Mouse (Mus musculus) kidney, postnatal 0 days (tissue): ENCODE data around the gene Scn7a. TPM values are rescaled to one million over a fixed set of nuclear protein-coding genes. Genes with fewer than 3 reads are reported as not detected.

Experiments
- ATAC-seq: fragments of 200-750 bp; cut with Nextera tagmentation; replicated peaks from 2 replicates; pipeline ENCODE4 v1.8.0; 2017; ENCODE audit warnings: low read depth, moderate number of reproducible peaks, moderate TSS enrichment, moderate library complexity; ENCODE audit not compliant: low FRiP score
- DNase-seq: peaks from one replicate; pipeline ENCODE4 v3.0.0-alpha.2; 2016; ENCODE audit warnings: low spot score
- H3K27ac ChIP-seq: fragments of 300-500 bp; sonication (generic); 2 replicates; pipeline ENCODE4 v1.5.1; 2014; ENCODE audit warnings: mild to moderate bottlenecking
- H3K27me3 ChIP-seq: fragments of 300-500 bp; sonication (generic); 2 replicates; pipeline ENCODE4 v1.6.1; 2014; ENCODE audit warnings: low read length, mixed read lengths; ENCODE audit not compliant: insufficient read depth
- H3K36me3 ChIP-seq: fragments of 300-500 bp; sonication (generic); 2 replicates; pipeline ENCODE4 v1.6.1; 2014; ENCODE audit warnings: low read length, mixed read lengths; ENCODE audit not compliant: insufficient read depth
- H3K4me1 ChIP-seq: fragments of 300-500 bp; sonication (generic); replicated peaks from 2 replicates; pipeline ENCODE4 v1.6.1; 2014; ENCODE audit warnings: antibody characterized with exemption, low read length, mixed read lengths; ENCODE audit not compliant: insufficient read depth
- H3K4me2 ChIP-seq: fragments of 300-500 bp; sonication (generic); 2 replicates; pipeline ENCODE4 v1.6.1; 2014; ENCODE audit warnings: mild to moderate bottlenecking, low read length, moderate library complexity, mixed read lengths
- H3K4me3 ChIP-seq: fragments of 300-500 bp; sonication (generic); replicated peaks from 2 replicates; pipeline ENCODE4 v1.5.1; 2014; ENCODE audit warnings: low read depth, low read length
- H3K9ac ChIP-seq: fragments of 300-500 bp; sonication (generic); 2 replicates; pipeline ENCODE4 v1.6.1; 2014; ENCODE audit warnings: low read depth, low read length
- H3K9me3 ChIP-seq: fragments of 300-500 bp; sonication (generic); replicated peaks from 2 replicates; pipeline ENCODE4 v1.6.1; 2016; ENCODE audit warnings: low read length, inconsistent platforms, mixed read lengths
- CTCF ChIP-seq: IDR thresholded peaks from 2 replicates; pipeline ENCODE4 v1.5.1; 2016; ENCODE audit warnings: antibody characterized with exemption, low read depth, mild to moderate bottlenecking, moderate library complexity
- whole genome bisulfite sequencing: fragments of 180-500 bp; shearing (Covaris S2); extraction: QIAGEN DNeasy Blood & Tissue Kit; methylation state at CpG from one replicate; pipeline ENCODE4 v1.1.7; 2014; 5-methylcytosine and 5-hydroxymethylcytosine counted together
- polyA plus RNA-seq: library from polyadenylated mRNA; unstranded; fragments of >200 nt; fragmentation: Nextera tagmentation; extraction: Ambion mirVana; gene quantifications from 2 replicates; pipeline ENCODE4 v1.2.1, GENCODE M21; 2015

Scn7a gene
- polyA plus RNA-seq, 1 experiment from 2014 or later: 2.5 TPM

DNA sequence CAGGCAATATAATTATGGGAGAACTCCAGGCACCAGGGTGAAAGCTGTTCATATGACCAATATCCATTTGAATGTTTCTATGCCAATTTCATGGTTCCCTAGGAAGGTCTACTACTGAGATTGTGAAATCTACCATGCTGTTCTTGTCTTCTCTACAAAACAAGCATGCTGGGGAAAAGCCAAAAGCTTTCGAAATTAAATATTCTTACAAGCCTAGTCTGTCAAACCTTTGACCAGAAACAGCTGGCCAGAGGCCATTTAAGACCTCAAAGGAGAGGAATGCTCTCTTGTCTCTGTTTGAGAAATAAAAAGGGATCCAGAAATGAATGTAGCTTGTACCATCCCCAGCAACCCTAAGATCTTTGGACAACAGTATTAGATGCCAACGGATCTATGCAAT is 3.8 kb downstream of the Scn7a start:
- Histone ChIP-seq H3K9me3 (no peaks in the 10 kb centered on the region), H3K27ac (no peak overlapping the region), H3K36me3 (no peaks in the 10 kb centered on the region), H3K4me3 (no peak overlapping the region), H3K27me3 (no peaks in the 10 kb centered on the region), H3K4me1 (0 out of 2 replicates have a peak, but pooled peaks cover 5% of the 10 kb centered on the region), H3K4me2 (no peak overlapping the region), H3K9ac (no peak overlapping the region)
- TF ChIP-seq CTCF: no peak
- 61% methylated on average over 2 of the region's 2 CpGs for WGBS
- DNase-seq (peak; percentile 67), ATAC-seq (no peak)

DNA sequence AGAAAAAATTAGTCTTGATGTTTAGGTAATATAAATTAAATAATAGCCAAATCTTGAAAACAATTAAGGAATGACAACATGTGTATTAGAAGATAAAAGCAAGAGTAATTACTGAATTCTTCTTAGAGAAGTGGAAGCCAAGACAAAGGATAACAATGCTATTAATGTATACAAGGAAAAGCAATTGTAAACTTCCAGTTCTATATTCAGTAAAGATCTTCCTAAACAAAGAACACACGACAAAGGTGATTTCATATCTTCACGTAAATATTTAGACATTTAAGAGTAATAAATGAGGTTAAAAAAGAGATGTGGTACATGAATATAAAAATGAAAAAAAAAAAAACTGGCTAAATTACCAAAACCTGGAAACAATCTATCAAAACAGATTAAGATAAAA is 16.7 kb downstream of the Scn7a start:
- Histone ChIP-seq H3K27ac (no peak overlapping the region), H3K9me3 (no peaks in the 10 kb centered on the region), H3K4me2 (no peak overlapping the region), H3K27me3 (no peaks in the 10 kb centered on the region), H3K4me1 (no peaks in the 10 kb centered on the region), H3K9ac (no peak overlapping the region), H3K36me3 (no peaks in the 10 kb centered on the region), H3K4me3 (no peak overlapping the region)
- DNase-seq (no peak), ATAC-seq (no peak)
- WGBS: 86% methylated on average over 2 of the region's 2 CpGs
- TF ChIP-seq CTCF: no peak

DNA sequence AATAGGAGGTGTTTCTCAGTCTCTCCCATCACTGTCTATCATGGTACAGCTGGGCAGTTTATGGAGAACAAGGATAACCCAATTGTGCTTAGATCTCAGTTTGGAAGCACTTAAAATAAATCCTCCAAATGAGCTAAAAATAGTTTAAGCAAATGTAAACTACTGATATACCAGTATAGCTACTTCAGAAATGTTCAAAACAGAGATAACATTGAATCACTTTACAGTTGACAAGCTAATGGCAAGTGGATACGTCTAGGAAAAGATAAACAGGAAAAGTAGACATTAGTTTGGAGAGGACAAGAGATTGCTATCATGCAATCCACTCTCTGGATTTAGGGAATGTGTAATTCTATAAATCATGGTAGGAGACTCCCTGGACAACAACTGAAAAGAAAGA is 19.5 kb downstream of the Scn7a start:
- 23% methylated on average over 1 of the region's 1 CpGs for WGBS
- Histone ChIP-seq H3K4me3 (no peak overlapping the region), H3K4me2 (no peak overlapping the region), H3K36me3 (no peaks in the 10 kb centered on the region), H3K9ac (no peak overlapping the region), H3K9me3 (no peaks in the 10 kb centered on the region), H3K27ac (no peak overlapping the region), H3K27me3 (no peaks in the 10 kb centered on the region), H3K4me1 (no peaks in the 10 kb centered on the region)
- no peak for TF ChIP-seq CTCF
- ATAC-seq (no peak), DNase-seq (peak; percentile 24)

DNA sequence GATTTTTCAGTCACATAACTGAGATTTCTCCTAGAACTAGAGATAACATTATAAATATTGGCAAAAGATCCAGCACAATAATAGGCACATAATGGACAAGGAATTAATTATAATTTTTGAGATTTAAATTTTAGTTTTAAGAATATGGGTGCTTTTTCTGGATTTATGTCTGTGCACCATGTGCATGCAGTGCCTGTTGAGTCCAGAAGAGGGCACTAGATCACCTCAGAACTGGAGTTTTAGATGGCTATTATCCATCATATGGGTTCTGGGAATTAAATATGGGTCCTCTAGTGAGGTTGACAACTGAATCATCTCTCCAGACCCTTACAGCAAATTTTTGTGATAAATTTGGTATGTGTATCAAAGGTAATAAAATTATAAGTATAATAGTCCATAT is 21.8 kb downstream of the Scn7a start:
- ATAC-seq (no peak), DNase-seq (no peak)
- no peak overlapping the region for H3K9ac ChIP-seq
- no peaks in the 10 kb centered on the region for H3K4me1 ChIP-seq
- no peak overlapping the region for H3K4me3 ChIP-seq
- no peaks in the 10 kb centered on the region for H3K27me3 ChIP-seq
- peak; percentile 59 for TF ChIP-seq CTCF
- H3K9me3 ChIP-seq: no peaks in the 10 kb centered on the region
- H3K36me3 ChIP-seq: no peaks in the 10 kb centered on the region
- H3K27ac ChIP-seq: no peak overlapping the region
- H3K4me2 ChIP-seq: no peak overlapping the region

DNA sequence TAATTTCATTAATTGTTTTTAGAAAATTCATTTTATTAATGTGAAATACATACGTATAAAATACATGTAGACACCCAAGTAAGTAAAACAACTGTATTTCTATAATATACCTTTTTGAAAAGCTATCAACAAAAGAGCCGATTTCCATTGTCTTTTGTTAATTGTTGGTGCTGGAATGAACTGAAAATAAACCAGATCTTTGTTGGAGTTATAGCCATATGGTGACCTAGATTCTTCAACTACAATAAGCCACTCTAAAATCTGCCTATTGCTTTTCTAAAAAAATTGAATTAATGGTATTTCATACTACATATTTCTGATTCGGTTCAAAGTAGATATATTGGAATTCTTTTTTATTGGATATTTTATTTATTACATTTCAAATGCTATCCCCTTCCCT is 56.7 kb downstream of the Scn7a start:
- Histone ChIP-seq H3K4me3 (no peak overlapping the region), H3K27ac (no peak overlapping the region), H3K9me3 (no peaks in the 10 kb centered on the region), H3K9ac (no peak overlapping the region), H3K4me1 (no peaks in the 10 kb centered on the region), H3K4me2 (no peak overlapping the region), H3K36me3 (no peaks in the 10 kb centered on the region), H3K27me3 (no peaks in the 10 kb centered on the region)
- DNase-seq (no peak), ATAC-seq (no peak)
- 94% methylated on average over 3 of the region's 3 CpGs for WGBS
- no peak for TF ChIP-seq CTCF

DNA sequence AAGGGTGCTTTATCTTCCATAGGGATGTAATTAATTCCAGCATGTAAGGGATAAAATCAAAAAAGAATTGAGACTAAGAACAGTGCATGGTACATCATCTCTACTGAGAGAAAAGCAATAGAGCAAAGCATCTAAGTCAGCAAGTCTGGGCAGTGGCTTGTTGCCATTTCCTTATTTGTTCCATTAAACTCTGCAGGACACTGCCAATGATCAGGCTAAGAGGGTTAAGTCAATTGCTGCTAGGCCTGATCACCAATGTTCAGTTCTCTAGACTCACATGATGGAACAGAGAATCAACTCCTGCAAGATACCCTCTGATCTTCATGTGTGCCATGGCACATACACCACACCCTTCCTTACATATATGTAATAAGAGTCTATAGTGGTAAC is 57.1 kb downstream of the Scn7a start:
- no peak overlapping the region for H3K4me3 ChIP-seq
- H3K9ac ChIP-seq: no peak overlapping the region
- no peaks in the 10 kb centered on the region for H3K36me3 ChIP-seq
- no peaks in the 10 kb centered on the region for H3K27me3 ChIP-seq
- no peaks in the 10 kb centered on the region for H3K4me1 ChIP-seq
- DNase-seq (no peak), ATAC-seq (no peak)
- TF ChIP-seq CTCF: no peak
- H3K9me3 ChIP-seq: no peaks in the 10 kb centered on the region
- H3K27ac ChIP-seq: no peak overlapping the region
- no peak overlapping the region for H3K4me2 ChIP-seq

DNA sequence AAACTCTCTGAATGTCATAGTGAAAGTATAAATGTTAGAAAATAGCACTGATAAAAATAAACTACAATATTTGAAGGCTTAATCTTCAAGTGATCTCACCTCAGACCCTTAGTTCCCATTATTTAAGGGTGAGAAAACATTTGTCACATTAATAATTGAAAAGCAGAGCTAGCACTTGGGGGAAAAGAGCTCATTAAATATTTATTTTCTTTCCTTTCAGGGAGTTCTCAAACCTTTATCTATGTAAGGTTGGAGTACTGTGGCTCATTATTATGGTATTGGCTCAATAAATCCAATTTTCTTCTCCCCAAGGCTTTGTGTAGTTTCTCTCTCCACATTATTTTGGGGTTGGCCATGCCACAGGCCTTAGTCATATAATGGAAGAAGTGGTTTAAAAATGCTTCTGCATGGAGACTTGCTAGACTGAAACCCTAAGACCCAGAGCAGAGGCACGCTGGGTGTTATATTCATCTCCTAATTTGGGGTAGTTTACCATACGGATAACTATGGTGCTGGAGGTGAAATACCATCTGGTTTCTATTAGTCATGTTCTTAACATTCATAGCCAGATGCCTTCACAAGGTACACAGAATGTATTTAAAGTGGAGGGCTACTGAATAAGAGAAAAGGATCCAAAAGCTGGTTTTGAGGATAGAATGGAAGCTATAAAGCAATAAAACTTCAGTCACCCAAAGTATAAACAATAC is 57.7 kb downstream of the Scn7a start:
- no peaks in the 10 kb centered on the region for H3K4me1 ChIP-seq
- H3K27me3 ChIP-seq: no peaks in the 10 kb centered on the region
- H3K9ac ChIP-seq: no peak overlapping the region
- H3K27ac ChIP-seq: no peak overlapping the region
- no peak for TF ChIP-seq CTCF
- DNase-seq (no peak), ATAC-seq (no peak)
- H3K9me3 ChIP-seq: no peaks in the 10 kb centered on the region
- 67% methylated on average over 2 of the region's 2 CpGs for WGBS
- no peak overlapping the region for H3K4me2 ChIP-seq
- no peak overlapping the region for H3K4me3 ChIP-seq
- H3K36me3 ChIP-seq: no peaks in the 10 kb centered on the region
